Mouse (Mus musculus): ENCODE measurements around the gene Tns1. TPM values are rescaled to one million over a fixed set of nuclear protein-coding genes. Genes with fewer than 3 reads are reported as not detected.

The Tns1 gene
- polyA plus RNA-seq, 1 experiment = not detected

- no peak for TF ChIP-seq CTCF (IDR thresholded peaks at IDR 0.05; ENCODE audit: insufficient read depth, low read depth, low read length)
- no peak for TF ChIP-seq POLR2A (IDR thresholded peaks at IDR 0.05; ENCODE audit: insufficient read depth, low read depth, low read length)
- 91% methylated on average over 3 of the region's 3 CpGs for WGBS
- no peak overlapping the region for H3K4me3 ChIP-seq (ENCODE audit: insufficient read depth, low read depth, low read length)
These were observed 101.3 kb downstream of the Tns1 start for GRCm38 (mm10) chr1:74022998-74023397.

DNA sequence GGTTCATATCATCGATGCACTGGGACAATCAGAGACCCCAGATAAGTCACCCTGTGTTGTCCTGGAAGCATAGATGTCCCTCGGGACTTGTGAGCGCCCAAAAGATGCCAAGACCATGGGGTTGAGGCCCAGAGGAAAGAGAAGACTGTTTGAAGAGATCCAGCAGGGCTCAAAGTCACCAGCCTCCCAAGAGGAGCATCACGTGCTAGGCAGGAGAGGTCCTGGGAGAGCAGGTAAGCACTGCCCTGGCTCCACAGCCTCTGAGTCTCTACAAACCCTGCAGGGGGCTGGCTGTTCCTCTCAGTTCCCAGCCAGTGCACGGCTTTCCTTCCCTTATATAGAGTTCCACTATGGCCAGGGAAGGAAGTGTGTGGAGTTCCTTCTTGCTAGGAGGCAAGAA lies 101.7 kb downstream of the Tns1 start:
- no peak overlapping the region for H3K27ac ChIP-seq (ENCODE audit: insufficient read depth, low read depth, low read length)
- 85% methylated on average over 5 of the region's 5 CpGs for WGBS
- TF ChIP-seq POLR2A (IDR thresholded peaks at IDR 0.05; ENCODE audit: insufficient read depth, low read depth, low read length) (no peak), CTCF (IDR thresholded peaks at IDR 0.05; ENCODE audit: insufficient read depth, low read depth, low read length) (no peak)
- H3K4me3 ChIP-seq (ENCODE audit: insufficient read depth, low read depth, low read length) = no peak overlapping the region
- H3K4me1 ChIP-seq (ENCODE audit: control insufficient read depth, insufficient read depth, low read length) = peaks cover 6% of the 10 kb centered on the region; the same call in 1 of the 2 replicates

More at GRCm38 (mm10) chr1:74022998-74023397, 101.3 kb downstream of the Tns1 start:
- peaks cover 11% of the 10 kb centered on the region; the same call in 1 of the 2 replicates for H3K4me1 ChIP-seq (ENCODE audit: control insufficient read depth, insufficient read depth, low read length)
- no peak overlapping the region for H3K27ac ChIP-seq (ENCODE audit: insufficient read depth, low read depth, low read length)

DNA sequence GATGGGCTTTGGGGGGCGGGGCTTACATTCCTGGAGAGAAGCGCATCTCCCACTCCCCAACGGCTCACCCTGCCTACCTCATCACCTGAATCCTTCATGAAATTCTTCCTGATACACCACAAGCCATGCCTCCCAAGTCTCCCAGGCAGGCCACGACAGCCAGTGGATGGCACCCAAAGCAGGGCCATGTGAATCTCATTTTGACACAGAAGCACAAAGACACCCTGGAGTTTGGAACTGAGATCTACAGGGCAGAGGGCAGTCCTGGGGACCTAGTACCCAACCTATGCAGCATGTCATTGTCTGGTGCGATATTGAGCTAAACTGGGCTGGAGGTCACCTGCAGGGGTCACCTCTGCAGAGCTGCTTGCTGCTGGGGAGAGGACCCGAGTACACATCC lies 104.0 kb downstream of the Tns1 start:
- Histone ChIP-seq H3K4me1 (ENCODE audit: control insufficient read depth, insufficient read depth, low read length) (peaks cover 6% of the 10 kb centered on the region; the same call in 1 of the 2 replicates), H3K4me3 (ENCODE audit: insufficient read depth, low read depth, low read length) (no peak overlapping the region), H3K27ac (ENCODE audit: insufficient read depth, low read depth, low read length) (no peak overlapping the region)
- 94% methylated on average over 6 of the region's 6 CpGs for WGBS
- TF ChIP-seq CTCF (IDR thresholded peaks at IDR 0.05; ENCODE audit: insufficient read depth, low read depth, low read length) = no peak
- no peak for TF ChIP-seq POLR2A (IDR thresholded peaks at IDR 0.05; ENCODE audit: insufficient read depth, low read depth, low read length)

DNA sequence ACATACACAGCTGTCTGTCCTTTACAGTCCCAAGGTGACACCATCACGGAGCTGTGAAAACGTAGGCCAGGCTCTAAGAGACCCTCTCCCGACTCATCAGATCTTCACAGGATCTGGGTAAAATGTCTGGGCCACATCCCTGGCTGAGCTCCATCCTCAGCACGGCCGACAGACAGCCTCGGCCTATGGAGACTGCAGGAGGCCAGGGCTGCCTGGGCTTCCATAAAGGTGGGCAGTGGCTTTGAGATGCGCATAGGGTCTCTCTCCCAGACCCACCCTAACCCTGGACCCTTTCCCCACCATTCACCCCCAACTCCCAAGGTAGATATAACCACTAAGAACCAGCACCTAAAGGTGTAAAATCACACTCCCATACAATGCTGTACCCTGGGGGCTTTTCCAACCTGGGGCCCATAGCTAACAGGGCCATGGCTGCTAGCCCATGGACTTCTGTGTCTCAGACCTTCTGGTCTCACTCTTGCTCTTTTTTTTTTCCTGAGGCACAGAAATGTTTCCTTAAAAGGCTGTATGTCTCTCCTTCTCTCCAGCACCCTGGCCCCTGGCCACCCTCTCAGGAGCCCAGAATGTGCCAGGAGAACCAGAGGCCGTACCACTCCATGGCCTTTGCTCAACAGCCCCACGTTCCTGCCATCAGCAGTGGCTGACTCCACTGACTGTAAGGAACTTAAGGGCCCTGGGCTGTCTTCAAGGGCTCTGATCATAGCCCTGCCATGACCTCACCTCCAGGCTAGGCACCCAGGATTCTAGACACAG lies 106.7 kb downstream of the Tns1 start:
- WGBS = 89% methylated on average over 9 of the region's 9 CpGs
- Histone ChIP-seq H3K4me1 (ENCODE audit: control insufficient read depth, insufficient read depth, low read length) (peaks cover 10% of the 10 kb centered on the region), H3K27ac (ENCODE audit: insufficient read depth, low read depth, low read length) (no peak overlapping the region), H3K4me3 (ENCODE audit: insufficient read depth, low read depth, low read length) (no peak overlapping the region)
- TF ChIP-seq POLR2A (IDR thresholded peaks at IDR 0.05; ENCODE audit: insufficient read depth, low read depth, low read length) (no peak), CTCF (IDR thresholded peaks at IDR 0.05; ENCODE audit: insufficient read depth, low read depth, low read length) (no peak)

GRCm38 (mm10) chr1:74016618-74017017 lies 107.6 kb downstream of the Tns1 start:
- Histone ChIP-seq H3K4me1 (ENCODE audit: control insufficient read depth, insufficient read depth, low read length) (peaks cover 10% of the 10 kb centered on the region), H3K4me3 (ENCODE audit: insufficient read depth, low read depth, low read length) (no peak overlapping the region), H3K27ac (ENCODE audit: insufficient read depth, low read depth, low read length) (no peak overlapping the region)
- WGBS = 77% methylated on average over 5 of the region's 5 CpGs
- TF ChIP-seq CTCF (IDR thresholded peaks at IDR 0.05; ENCODE audit: insufficient read depth, low read depth, low read length) (no peak), POLR2A (IDR thresholded peaks at IDR 0.05; ENCODE audit: insufficient read depth, low read depth, low read length) (no peak)

GRCm38 (mm10) chr1:74015513-74016234 lies 108.6 kb downstream of the Tns1 start:
- Histone ChIP-seq H3K27ac (ENCODE audit: insufficient read depth, low read depth, low read length) (no peak overlapping the region), H3K4me3 (ENCODE audit: insufficient read depth, low read depth, low read length) (no peak overlapping the region), H3K4me1 (ENCODE audit: control insufficient read depth, insufficient read depth, low read length) (peaks cover 10% of the 10 kb centered on the region)
- WGBS = 85% methylated on average over 8 of the region's 8 CpGs
- TF ChIP-seq CTCF (IDR thresholded peaks at IDR 0.05; ENCODE audit: insufficient read depth, low read depth, low read length) (no peak), POLR2A (IDR thresholded peaks at IDR 0.05; ENCODE audit: insufficient read depth, low read depth, low read length) (no peak)

GRCm38 (mm10) chr1:74014538-74015327 lies 109.5 kb downstream of the Tns1 start:
- Histone ChIP-seq H3K4me1 (ENCODE audit: control insufficient read depth, insufficient read depth, low read length) (peaks cover 10% of the 10 kb centered on the region), H3K27ac (ENCODE audit: insufficient read depth, low read depth, low read length) (no peak overlapping the region), H3K4me3 (ENCODE audit: insufficient read depth, low read depth, low read length) (no peak overlapping the region)
- TF ChIP-seq POLR2A (IDR thresholded peaks at IDR 0.05; ENCODE audit: insufficient read depth, low read depth, low read length) (no peak), CTCF (IDR thresholded peaks at IDR 0.05; ENCODE audit: insufficient read depth, low read depth, low read length) (no peak)
- 72% methylated on average over 10 of the region's 14 CpGs for WGBS

DNA sequence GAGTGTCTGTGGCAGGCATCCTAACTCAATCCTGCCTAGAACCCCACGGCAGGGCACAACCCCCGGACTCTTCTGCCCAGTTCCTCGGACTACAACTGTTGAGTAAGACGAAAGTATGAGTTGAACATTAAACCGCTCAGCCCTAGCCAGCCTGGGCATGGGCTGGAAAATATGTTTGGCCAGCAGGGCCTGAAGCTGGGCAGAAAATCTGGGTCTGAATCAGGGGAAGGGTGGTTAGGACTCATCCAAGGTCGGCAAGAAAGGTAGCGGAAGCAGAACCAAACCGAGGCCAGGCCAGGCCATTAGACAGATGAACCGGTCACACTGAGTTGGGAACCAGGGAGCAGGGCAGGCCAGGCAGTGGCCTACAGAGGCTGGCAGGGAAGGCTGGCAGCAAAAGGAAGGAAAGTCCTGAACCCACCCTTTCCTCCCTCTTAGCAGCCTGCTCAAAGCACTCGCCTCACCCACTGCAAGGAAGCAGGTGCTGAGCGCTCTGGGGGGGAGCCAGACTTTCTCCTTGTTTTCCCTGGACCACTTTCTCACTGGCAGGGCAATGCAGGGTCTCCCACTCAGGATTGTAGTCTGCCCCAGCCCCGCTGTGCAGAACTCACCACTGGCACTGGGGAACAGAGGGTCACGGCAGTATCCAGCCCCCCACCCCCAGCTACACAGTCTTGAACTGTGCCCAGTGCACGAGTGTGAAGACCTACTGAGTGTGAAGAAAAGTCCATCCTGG lies 110.8 kb downstream of the Tns1 start:
- H3K27ac ChIP-seq (ENCODE audit: insufficient read depth, low read depth, low read length) = no peak overlapping the region
- TF ChIP-seq POLR2A (IDR thresholded peaks at IDR 0.05; ENCODE audit: insufficient read depth, low read depth, low read length) = no peak
- 88% methylated on average over 14 of the region's 14 CpGs for WGBS
- H3K4me3 ChIP-seq (ENCODE audit: insufficient read depth, low read depth, low read length) = no peak overlapping the region
- peaks cover 17% of the 10 kb centered on the region for H3K4me1 ChIP-seq (ENCODE audit: control insufficient read depth, insufficient read depth, low read length)
